Mouse (Mus musculus): ENCODE results near the gene Jpt1.

DNA sequence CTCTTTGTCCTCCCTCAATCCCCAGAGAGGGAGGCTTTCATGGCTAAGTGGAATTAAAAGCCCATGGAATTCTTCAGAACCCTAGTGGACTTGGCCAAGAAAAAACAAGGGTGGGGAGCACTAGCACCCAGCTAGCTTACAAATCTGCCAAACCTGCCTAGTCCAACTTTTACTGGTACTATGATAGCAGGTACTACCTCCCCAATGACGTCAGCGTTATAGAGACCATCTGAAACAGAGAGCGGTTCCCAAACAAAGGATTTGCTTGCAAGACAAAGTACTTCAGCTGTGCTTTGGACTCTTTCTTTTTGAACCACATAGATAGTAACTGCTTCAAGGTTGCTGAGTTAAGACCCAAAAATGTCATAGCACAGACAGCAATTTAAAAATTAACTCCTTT lies 2.2 kb downstream of the Jpt1 start:
- TF ChIP-seq ZNF384 (IDR thresholded peaks at IDR 0.05; ENCODE audit: low read depth, low read length) (no peak), ZC3H11A (IDR thresholded peaks at IDR 0.05; ENCODE audit: borderline replicate concordance, low read depth, low read length) (no peak)
